Mouse (Mus musculus) forelimb bud, embryonic 11.5 days (tissue): ENCODE measurements around the gene Trim47.
A peak's percentile ranks its signal among the peaks of the same experiment; 100 is the strongest.
"Not testable (repeated sequence)": the region's sequence is repeated elsewhere in the genome, so short reads cannot be mapped to it uniquely, and the experiment has no call there.

Source experiments
- DNase-seq: peaks from one replicate; pipeline ENCODE4 v3.0.0-alpha.2; 2012; ENCODE audit warnings: low read depth, low spot score

Gene Trim47

GRCm38 (mm10) chr11:116138096-116138467, 11.1 kb upstream of the Trim47 start:
- DNase-seq: no peak

DNA sequence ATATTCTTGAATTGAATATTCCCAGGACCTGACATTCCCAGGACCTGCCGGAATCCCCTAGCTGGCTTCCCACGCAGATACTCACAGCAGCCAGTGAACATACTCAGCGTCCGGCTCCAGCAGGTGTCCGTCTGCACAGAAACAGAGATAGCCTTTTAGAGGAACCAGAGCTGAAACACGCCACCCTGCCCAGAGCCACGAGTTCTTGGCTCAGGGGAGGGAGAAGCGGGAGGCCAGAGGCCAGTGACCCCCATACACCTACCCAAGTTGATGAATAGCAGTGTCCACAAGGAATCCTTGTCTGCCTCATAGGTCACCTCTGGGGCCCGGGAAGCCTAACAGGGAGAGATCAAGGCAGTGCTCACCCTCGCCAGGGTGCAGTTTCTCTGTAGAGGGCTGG, 7.2 kb upstream of the Trim47 start:
- DNase-seq: no peak

- no peak for DNase-seq
Measured at GRCm38 (mm10) chr11:116133497-116133896, 6.5 kb upstream of the Trim47 start.

DNA sequence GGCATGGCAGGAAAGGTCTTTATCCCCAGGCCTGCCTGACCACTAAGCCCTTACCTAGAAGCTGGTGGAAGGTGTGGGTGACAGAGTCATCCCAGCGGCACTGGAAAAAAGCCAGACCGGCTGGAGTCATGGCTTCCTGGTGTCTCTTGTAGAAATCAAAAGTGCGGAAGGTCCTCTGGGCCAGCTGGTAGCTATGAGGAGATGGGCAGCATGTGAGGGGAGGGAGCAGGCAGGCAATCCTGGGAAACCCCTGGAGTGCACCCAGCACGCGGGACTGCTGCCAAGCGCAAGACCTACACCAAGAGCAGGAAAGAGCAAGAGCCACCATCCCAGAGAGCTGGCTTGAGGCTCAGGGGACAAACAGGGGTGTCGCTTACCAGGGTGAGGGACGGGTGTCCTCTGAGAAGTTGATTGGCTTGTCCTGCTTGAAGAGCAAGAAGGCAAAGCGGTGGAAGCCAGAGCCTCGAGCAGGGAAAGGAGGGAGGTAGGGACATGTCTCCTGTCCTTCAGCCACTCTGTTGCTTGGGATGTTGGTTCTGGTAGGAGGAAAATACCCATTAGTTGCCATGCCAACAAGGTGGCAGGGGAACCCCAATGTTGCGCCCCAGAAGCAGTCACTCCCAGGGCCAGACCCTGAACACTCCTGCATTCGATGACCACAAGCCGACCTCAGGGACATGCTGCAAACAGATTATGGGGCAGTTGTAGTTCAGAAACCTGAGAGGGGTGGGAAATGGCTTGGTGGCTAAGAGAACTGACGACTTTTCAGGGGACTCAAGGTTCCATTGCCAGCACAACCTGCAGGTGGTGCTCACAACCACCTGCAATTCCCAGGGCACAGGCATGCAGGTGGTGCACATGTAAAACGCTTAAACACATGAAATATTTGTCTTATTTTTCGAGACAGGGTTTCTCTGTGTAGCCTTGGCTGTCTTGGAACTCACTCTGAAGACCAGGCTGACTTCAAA, 5.6 kb upstream of the Trim47 start:
- no peak for DNase-seq

DNA sequence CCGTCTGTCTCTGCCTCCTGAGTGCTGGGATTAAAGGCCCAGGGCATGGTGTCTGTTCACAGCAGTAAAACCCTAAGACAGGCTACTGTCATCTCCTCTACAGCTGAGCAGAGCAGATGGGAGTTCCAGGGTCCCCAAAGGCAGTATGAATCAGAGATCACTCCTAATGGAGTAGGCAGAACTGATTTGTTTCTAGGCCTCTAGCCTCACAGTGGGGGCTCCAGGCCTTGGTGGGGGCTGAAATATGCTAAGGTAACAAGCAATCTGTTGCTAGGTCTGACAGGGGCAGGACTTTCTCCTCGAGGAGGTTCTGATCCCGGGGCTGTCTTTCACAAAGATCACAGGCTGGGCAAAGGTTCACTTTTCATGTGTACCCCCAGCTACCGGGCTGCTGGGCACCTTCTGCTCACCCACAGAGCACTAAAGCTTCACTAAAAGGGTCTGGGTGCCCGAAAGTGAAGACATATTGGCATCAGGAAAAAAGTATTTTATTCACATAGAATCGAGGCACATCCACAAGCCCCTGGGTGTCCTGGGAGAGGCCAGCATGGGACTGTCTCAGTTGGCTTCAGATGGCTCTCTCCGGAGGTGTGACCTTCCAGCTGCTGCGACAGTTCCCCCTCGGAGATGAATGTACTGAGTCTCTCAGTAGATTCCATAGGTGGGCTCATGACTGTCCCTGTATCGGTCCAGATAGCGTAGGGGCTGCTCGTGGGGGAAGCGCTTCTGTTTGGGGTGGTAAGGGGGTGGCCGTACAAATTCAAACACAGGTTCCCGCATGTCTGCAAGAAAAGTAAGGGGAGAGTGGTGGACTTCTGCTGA, 4.5 kb upstream of the Trim47 start:
- DNase-seq: no peak

DNA sequence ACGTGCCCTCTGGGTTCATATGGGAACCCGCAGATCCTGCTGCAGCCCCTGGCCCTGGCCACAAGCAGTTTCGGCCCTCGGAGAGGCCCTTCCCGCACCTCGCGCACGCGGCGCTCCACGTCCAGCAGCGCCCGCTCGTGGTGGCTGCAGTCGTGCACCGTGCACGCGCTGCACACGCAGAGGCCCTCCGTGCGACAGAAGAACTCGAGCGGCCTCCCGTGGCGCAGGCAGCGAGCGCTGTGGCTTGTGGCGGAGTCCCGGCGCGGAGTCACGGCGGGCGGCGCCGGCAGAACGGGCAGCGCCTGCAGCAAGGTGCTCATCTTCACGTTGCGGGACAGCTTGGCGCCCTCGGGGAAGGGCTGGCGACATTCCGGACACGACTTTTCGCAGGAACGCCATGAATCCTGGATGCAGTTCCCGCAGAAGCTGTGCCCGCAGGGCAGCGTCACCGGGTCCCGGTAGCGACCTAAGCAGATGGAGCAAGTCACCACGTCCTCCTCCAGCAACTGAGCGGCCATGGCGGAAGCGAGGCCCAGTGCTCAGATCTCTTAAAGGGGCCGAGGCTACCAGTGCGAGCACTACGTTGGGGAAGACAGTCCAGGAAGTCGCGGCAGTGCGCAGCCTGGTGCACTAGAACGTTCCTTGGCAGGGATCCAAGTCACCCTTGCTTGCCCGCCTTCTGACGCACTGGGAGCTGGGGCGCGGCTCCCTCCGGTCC, 3.6 kb upstream of the Trim47 start, which contains the start of gene Trim65:
Trim65 (minus strand) TSS at position 641 of the 718 bp plus-strand sequence.
- peak; percentile 84 for DNase-seq

- no peak for DNase-seq
Measured at GRCm38 (mm10) chr11:116129993-116130487, 3.0 kb upstream of the Trim47 start.

GRCm38 (mm10) chr11:116129091-116129790, 2.2 kb upstream of the Trim47 start:
- no peak for DNase-seq

GRCm38 (mm10) chr11:116127986-116128385, 976 bp upstream of the Trim47 start:
- no peak for DNase-seq

DNA sequence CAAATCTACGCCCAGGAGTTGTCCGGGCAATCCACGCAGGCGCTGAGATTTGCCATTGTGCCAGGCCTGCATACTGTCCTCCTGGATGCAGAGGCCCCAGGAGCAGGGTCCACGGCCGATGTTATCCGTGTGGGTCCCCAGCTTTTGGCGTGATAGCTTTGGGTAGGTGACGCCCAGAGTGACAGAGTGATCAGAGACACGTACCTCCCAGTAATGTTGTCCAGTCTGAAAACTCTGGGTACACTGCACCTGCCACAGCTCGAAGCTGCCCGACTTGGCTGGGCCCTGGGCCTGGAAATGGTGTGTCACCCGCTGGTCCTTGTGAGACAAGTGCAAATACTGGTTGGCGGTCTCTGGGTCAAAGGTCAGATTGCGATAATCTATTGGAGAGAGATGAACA, 749 bp downstream of the Trim47 start:
- DNase-seq: no peak

GRCm38 (mm10) chr11:116121731-116122245, 5.2 kb downstream of the Trim47 start:
- DNase-seq: not testable (repeated sequence)

GRCm38 (mm10) chr11:116117819-116118218, 9.2 kb downstream of the Trim47 start:
- no peak for DNase-seq

DNA sequence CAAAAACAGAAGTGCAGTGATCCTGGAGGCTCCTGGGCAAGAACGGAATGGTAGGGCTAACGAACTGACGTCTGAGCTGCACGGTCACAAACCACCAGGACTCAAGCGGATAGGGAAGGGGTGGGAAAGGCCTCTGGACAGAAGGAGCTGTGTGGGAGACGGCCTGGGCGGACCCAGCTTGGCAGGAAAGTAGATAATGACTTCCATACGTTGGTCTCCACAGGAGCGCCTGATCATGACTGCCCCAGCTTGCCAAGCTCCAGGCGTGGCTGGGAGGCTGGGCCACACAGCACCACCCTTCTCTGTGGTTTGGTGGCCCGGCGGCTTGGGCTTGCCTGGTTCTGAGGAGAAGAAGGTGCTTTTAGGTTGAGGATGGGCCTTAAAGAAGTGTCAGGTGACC, 9.8 kb downstream of the Trim47 start:
- no peak for DNase-seq

GRCm38 (mm10) chr11:116111611-116112203, 15.3 kb downstream of the Trim47 start:
- no peak for DNase-seq

DNA sequence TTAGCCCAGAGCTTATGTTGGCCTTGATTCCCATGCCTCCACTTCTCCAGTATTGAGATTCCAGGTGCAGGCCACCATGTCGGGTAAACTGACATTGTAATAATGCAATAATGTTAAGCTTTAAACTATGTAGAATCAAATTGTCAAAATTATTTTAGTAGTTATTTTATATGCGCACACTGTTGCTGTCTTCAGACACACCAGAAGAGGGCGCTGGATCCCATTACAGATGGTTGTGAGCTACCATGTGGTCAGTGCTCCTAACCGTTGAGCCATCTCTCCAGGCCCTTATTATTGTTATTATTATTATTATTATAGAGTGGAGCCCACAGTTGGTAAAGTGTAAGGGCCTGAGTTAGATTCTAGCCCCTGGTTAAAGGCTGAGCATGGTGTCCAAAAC, 15.9 kb downstream of the Trim47 start:
- no peak for DNase-seq

DNA sequence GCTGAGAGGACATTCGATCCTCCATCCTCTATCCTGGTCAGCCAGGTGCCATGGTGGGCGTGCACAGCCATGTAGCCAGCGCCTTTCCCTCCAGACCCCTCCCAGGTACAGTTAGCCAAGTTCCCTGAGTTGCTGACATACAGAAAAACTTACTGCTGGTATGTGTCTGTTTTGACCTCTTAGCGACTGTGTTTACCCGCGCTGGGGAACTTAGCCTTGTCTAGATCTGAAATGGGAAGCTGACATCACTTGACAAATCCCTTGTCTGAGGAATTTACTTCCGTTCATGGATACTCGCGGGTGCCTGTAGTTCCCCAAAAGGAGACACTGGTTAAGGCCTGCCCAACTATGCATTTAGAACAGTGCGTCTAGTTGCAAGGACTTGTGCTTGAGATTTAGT, 16.5 kb downstream of the Trim47 start:
- DNase-seq: no peak

DNA sequence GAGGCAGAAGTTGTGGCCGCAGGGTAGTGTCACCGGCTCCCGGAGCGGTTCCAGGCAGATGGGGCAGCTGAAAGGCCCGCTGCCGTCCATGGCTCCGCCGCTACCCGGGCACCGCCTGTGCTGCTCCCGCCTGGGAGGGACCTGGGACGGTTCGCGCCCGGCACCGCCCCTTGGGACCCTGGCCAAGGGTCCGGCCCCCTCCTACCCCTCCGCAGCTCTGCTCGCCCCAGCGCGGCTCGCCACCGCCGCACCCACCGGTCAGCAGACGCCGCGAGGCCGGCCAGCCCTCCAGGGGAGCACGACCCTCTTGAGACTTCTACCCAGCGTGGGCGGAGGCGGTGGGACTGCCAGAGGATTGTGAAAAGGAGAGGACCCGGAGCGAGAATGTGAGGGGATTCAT, 16.9 kb downstream of the Trim47 start:
- DNase-seq: no peak

DNA sequence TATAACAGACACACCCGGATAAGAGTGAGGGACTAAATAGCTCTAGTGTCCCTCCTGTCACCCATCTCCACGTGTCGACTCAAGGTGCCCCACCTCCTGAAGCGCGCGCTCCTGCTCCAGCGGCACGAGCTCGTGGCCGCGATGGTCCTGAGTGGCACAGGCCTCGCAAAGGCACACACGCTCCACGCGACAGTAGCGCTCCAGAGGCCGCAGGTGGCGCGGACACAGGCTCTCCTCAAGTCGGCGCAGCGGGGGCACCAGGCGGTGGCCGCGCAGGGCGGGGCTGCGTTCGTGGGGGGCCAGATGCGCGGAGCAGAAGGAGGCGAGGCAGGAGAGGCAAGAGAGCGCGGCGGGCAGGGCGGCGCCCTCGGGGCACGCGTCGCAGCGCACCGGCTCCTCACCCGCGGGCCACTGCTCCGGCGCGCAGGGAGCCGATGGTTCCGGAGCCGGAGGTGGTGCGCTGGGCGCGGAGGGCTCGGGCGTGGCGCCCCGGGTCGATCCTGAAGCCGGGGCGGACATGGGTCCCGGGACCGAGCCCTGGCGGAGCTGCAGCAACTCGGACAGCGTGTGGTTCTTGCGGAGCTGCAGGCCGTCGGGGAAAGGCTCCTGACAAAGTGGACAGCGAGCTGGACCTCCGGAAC, 17.4 kb downstream of the Trim47 start:
- no peak for DNase-seq

DNA sequence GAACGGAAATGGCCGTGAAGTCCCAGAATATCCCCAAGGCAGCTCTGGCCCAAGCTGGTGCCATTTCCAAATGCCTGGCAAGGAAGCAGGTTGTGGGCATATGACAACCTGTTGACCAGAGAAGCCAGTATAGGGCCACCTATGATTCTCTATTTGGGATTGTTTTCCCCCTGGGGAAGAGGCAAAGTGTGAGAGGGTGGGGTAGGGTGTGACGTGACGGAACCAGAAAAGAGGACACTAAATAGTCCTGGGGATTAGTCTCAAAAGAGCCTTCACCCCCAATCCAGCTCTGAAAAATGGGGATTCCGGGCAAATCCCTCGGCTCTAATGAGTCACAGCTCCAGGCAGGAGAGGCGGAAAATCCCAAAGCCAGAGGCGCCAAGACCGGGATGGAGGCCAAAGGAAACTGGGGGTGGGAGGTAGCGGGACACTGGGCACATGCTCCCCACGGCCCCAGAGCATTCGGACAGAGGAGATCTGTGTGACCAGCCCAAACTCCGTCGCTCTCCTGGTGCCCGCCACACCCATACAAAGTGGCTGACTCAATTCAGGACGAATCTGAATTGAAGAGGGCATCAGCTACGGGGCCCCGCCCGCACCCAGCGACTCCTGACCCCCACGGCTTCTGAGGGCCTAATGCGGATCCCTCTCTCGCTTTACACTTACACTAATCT, 18.4 kb downstream of the Trim47 start:
- no peak for DNase-seq
